Mouse (Mus musculus) thymus, adult 18-20 months (tissue): ENCODE results near the gene Tns1.

Source experiments
- DNase-seq, 2 experiments: peaks; one replicate each; pipeline ENCODE4 v3.0.0; 2022; ENCODE audit warnings: mixed read lengths in 2 of 2

Tns1 gene

DNA sequence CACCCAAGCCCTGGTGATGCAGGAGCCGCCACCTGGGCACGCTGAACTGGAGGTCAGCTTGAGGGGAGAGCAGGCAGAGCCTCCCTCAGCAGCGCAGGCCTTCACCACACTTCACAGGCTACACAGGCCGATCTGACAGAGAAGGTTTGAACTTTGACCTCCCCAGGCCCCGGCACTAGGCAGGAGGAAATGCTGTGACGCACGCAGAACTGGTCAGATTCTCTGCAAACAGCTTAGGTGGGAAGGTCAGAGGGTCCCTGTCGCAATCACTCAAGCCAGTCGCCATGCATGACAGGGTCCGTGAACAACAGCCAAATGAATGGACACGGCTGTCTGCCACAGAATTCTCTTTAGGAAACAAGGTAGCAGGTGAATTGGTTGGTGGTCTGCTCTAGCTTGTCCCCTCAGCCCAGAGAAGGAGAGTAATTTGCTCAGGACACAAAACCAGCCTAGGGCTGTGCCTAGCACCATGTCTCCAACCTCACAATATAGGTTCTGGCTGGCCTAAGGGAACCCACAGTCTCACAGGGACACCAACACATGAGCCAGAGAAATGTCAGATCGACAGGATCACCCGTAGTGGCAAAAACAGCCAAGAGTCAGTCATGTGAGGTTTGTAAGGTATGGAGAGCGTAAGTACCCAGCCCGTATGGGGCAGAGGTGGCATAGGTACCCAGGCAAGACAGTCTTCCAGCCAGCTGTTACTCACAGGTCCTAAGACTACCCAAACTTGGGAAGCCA, 194.9 kb downstream of the Tns1 start:
- no peak for DNase-seq

DNA sequence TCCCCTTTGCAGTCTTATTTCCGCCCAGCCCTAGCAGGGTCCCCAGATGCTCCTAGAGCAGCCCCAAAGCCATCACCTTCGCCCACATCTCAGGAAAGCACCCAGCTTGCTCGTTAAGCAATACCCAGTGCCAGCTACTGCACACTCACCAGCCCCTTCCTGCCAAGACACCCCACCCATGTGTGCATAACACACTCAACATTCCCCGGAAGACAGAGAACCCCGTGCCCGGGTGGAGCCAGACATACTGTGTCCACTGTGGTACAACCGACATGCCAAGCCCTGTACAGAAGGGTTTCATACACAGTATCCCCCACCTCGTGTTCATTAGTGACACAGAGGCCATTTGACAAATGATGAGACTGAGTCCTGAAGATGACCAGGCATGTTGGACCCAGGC, 195.9 kb downstream of the Tns1 start:
- DNase-seq, result no peak

DNA sequence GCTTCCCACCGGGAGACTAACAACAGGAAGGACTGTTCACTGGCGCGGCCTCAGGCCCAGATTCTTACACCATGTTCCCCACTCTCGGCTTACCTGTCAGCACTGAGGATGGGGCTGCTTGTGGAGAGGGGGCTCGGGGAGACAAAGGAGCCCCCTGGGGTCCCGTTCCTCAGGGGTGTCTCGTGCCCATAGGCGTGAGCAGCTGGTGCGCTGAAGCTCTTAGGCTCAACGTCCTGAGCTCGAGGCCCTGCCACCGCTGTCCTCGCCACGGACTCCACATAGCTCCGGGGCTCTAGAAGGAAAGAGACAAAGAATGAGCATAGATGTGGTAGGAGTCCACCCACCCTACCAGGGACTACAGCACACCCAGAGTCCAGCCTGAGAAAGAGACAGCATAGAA, 196.4 kb downstream of the Tns1 start:
- DNase-seq, result no peak

DNA sequence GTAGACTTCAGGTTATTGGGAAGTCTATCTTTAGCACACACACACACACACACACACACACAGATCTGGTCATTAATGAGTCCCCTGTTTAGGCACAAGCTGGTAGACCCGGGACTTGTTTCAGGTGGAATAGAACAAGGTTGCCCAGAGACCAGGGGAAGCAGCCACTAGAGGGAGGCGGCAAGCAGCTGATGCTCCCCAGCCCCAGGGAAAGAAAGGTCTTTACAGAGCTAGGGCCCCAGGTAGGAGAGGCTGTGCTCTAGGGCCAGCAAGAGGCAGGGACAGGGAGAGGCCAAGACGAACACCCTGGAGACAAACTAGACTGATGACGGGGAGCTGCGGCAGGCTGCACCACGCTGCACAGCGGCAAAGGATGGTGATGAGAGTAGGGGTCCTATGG, 198.0 kb downstream of the Tns1 start:
- no peak for DNase-seq

DNA sequence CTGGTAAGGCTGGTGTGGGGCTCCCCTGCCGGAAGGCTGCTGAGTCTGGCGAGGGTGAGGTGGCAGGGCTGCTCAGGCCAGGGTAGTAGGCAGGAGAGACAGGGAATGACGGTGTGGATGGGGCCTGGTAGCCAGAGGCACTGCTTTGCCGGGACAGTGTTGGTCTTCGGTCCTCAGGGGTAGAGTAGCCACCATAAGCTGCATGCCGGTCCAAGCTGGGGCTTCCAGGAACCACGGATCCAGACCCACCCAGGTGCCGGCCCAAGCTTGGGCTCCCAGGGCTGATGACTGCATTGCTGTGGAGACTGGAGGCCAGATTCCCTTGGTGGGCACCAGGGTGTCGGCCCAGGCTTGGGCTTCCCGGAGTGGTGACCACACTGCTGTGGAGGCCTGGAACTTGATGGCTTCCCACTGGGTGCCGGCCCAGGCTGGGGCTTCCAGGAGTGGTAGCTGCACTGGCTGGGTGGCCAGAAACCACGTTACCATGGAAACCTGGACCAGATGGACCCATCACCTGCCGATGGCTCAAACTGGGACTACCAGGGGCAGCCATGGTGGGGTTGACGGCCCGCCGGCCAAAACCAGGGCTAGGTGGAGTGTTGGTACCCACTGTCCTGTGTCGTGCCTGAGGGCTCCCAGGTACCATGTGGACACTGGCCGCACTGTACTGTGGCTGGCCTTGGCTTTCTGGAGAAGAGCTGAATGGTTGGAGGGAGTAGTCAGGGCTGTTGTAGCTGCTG, 199.2 kb downstream of the Tns1 start:
- no peak for DNase-seq

DNA sequence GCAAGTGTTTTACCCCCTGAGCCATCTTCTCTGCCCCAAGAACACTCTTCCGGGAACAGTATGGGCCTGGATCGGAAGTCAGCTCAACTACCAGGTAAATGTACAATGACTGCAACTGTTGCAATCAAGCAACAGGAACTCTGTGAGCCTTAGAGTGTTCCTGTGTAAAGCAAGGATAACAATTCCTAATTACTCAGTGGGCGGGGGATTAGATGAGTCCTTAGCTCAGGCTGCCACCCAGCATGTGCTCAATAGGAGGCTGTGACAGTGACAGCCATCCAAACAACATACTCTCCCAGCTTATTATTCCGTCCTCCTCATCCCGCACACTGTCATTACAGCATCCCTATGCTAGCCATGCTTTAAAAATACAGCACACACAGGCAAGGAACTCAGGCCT, 200.0 kb downstream of the Tns1 start:
- no peak for DNase-seq

DNA sequence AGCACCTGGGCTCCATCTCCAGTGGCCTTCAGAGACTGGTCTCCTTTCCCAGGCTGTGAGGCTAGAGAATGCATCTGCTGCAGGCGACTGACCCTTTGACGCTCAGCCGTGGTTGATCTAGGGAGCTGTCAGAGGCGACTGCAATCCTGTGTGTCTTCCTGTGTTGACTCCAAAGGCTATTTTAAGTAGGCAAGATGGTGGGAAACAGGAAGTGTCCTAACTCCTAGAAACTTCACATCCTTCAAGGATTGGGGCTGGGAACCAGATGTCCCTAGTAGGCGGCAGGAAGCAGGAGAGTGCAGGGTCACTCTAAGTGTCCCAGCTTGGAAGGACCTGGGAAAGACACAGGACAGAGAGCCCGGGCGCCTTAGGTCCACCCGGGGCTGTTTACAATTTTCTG, 201.1 kb downstream of the Tns1 start:
- DNase-seq, result no peak

DNA sequence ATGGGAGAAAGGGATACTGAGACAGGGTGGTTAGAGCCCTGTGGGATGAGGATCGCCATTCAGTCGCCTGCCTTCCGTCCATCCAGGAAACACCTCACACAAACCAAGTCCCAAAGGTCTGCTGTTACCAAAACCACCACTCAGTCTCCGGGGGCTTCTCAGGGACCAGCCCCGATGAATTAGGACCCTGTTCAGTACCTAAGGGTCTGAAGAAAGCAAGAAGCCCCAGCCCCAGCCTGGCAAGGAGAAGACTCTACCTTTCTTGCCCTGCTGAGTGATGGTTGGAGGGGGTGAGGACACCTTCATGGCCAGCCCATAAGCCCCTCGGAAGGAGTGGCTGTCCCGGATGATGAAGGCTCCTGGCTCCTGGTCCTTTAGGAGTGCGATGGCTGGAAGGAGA, 203.5 kb downstream of the Tns1 start:
- no peak for DNase-seq

DNA sequence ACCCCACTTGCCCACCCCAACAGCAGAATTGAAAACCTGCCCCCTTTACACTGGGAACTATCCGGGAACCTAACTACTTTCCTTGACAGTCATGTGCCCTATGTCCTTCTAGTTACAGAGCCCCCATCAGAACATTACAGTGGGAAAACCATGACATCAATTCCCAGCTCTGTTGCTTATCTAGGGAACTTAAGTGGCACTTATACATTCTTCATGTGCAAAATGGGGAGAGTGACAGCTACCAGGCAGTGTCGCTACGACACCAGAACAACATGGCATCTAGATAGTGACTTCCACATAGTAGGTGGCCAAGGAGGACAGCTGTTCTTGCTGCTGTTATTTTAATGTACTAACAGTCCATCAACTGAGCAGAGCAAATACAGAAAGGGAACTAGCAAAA, 204.3 kb downstream of the Tns1 start:
- DNase-seq, result no peak

DNA sequence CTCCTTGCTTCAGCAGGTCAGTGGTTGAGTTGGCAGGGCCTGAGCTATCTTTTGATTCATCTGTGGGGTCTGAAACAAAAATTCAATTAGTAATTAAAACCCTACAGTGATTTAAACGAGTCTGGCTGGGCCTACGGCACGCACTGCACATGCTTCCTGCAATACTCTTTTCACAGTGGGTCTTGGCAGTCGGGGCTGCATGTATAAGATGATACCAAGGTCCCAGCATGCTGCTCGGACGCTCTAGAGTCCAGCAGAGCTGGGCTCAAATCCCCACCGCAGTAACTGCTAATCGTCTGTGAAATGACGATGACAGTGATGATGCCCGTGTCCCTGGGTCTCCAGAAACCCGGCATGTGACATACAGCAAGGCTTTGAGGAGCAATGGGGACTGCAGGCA, 206.2 kb downstream of the Tns1 start:
- DNase-seq, result no peak

DNA sequence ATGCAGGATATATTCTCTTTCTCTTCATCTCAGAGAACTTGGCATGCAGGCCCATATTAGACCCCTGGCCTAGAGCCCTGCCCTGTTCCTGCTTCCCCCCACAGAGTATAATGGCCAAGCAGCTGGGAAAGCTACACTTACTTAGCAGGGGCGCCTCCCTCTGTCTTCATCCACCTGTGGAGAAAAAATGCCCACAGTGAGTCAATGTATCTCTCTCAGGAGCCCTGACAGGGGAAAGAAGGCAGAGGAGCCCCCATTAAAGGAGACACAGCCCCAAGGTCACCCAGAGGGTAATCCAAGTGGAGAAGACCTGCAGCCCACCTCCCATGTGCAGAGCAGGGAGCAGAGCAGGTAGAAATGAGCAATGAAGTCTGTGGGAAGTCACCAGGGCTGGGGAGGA, 208.0 kb downstream of the Tns1 start:
- DNase-seq, result peak in 1 of 2 experiments; percentile 1

DNA sequence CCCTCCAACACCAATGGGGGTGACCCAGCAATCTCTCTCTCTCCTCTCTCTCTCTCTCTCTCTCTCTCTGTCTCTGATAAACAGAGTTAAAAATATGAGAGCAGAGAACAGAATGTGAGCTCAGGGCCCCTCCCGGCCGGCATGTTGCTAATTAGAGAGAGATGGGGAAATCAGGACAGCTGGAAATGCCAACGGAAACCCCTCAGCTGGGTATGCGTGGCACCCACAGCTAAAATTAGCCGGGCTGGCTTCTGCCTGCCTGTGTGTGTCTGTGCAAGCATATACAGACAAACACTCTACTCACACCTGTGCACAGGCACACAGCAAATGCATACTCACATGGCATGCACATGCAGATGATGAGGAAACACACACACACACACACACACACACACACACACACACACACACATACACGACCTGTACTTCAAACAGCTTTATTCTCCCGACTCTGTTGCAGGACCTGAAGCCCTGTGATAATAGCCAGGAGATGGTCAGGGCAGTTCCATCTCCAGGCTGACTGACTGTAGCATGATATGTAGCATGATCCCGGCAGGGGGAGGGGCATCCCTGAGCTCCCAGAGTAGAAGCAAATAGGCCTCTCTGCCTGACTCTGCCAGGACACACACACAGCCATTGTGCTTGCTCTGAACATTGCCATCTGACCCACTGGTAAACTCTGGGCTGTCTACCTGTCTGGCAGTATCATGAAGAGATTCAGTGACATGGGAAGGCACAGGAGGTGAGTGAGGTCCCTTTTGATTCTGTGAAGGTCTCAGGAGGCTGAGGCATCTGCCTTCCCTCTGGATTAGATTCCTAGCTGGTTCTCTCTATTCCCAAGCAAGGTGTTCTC, 208.8 kb downstream of the Tns1 start:
- peak in 1 of 2 experiments; percentile 1 for DNase-seq

DNA sequence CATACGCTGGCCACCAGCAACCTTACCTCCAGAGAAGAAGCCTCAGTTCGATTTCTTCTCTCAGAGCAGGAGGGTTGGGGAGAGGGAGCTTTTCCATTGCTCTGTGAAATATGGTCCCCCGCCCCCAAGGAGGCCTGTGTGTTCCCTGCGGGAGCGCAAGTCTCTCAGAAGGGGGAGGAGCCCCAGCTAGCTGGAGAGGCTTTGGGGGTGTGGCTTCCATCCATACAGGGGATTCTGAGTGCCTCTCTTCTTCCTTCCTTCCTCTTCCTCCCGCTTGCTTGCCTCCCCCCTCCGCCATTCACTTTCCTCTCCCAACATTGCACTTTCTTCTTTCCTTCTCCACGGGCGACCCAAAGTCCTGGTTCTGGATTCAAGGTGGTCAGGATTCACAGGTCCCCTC, 210.2 kb downstream of the Tns1 start:
- peak in 1 of 2 experiments; percentile 2 for DNase-seq

DNA sequence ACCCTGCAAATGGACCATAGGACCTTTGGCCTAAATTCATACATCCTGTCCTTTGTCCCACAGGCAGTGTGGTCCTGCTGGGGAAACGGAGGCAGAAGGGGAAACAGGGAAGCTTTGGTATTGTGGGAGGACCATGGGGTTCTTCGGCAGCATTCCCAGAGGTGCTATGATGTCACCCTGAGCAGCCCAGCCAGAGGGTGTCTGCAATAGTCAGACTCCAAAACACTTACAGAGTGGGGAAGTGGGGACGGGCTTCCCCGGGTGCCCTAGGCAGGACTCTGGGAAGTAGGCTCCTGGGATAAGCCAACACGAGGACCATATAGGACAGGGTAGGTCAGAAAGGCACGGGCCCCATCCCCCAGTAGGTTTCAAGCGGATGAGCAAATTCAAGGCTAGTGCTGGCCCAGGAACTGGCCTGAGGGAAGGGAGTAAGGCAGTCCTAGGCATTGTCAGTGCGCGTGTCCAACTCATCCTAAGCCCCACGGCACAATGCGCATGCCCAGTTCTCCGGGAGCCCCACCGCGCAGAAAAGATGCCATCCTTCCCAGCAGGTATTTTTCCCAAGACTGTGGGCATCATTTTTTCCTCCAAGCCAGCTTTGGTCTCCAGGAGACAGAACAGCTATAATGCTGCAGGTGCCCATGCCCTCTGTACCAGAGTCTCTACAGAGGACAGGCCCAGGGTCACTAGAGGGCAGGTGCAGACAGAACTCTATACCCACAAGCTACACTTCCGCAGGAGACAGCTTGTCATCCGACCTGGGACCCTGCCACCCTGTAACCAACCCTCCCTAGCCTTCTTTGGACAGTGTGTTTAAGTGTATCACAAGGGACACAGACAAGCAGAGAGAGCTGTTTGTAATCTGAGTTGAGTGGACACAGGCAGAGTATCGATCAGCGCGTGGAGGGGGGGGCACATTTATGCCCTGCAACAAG, 210.9 kb downstream of the Tns1 start:
- peak in 1 of 2 experiments; percentile 2 for DNase-seq

DNA sequence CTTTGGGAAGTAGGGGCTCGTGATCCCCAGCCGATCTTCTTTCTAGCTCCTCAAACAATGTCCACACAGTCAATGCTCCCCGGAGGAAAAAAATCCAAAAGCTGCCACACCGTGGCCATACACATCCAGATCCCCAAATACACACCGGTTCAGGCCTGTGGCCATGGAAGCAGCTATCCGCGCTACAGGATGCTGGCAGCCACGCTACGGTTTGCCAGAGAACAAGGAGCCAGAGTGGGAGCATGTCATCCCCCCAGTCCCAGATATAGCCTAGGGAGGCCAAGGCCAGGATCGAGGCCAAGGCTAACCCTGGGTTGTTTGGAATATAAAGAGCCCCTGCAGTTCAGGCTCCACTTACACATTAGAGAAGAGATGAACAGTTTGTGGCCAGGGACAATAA, 211.8 kb downstream of the Tns1 start:
- DNase-seq, result peak in 1 of 2 experiments; percentile 1

DNA sequence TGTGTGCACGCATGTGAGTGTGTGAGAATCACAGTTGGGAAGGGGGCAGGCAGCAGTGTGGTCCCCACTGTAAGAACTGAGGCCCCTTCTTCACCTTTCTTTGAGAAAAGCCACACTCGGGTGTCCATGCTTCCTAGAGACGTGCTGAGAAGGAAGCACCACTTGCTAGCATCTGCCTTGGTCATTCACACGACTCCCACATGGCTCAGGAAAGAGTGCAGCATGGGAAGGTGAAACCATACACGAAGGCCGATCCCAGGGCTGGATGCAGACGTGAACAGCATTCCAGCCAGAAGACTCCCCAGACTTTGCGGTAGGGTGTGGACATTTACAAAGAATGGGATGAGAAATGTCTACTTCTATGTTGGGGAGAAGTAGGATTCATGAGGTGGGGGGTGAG, 212.3 kb downstream of the Tns1 start:
- DNase-seq, result no peak

DNA sequence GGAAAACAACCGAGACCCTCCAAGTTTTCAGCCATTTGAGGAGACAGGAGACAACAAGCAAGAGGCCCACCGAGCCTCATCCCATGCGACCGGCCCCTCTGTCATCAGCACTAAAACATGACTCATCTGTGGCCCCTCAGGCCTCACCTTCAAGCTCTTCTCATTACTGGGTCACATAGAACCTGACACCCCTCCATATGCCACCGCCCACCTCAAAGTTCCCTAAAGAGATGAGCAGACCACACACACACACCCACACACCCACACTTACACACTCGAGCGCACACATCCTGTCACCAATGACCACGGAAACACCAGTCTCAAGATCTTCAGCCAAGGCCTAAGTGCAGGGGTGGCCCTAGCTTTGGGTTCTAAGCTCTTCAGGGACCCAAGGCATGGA, 213.5 kb downstream of the Tns1 start:
- DNase-seq, result peak in 1 of 2 experiments; percentile 2

DNA sequence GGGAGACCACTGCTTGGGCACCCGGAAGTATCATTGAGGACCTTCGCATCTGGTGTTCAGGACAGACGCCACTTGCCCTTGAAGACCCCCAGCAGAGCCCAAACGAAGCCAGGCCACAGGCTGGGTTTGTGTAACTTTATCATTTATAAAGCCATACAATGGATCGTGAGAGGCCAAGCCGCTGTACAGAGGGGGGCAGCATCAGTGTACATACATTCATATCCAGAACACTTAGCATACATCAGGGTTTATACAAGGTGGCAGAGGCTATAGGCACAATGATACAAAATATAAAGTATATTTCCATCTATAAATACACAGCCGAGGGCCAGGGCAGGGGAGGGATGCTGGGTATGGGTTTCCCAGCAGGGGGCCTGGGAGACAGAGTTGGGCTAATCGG, 214.1 kb downstream of the Tns1 start:
- peak in 1 of 2 experiments; percentile 1 for DNase-seq

DNA sequence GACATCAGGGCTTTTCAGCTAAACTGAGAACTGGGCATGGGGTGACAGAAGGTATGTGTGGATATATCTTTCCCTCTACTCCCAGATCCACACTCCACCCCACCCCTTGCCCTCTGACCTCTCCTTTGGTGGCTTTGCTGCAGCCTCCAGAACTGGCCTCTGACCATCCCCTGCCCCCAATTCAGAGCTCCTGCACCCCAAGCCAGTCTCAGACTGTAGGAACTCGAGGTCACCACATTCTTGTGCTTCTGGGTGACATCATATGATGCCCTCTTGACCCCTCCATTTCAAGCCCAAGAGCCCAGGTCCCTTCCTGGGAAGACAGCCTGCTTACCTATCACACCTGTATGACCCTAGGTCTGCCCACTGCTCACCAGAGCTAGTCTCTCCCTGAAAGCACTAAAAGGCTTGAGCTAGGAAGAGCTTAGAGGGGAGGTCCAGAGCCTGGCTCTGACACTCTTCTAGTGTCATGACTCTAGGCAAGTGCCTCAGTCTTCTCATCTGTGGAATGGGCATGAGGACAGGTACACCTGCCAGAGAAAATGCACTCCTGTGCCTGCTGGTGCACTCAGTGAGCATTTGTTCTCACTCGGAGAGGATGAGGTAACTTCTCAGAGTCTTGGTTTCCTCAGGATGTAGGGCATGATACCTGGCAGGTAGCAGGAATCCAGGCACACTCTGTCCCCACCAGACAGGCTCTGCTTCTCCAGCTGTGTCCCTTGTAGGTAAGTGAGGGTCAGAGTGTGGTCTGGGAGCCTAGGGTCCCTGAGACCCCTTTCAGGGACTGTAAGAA, 214.9 kb downstream of the Tns1 start:
- DNase-seq, result peak in 1 of 2 experiments; percentile 1

DNA sequence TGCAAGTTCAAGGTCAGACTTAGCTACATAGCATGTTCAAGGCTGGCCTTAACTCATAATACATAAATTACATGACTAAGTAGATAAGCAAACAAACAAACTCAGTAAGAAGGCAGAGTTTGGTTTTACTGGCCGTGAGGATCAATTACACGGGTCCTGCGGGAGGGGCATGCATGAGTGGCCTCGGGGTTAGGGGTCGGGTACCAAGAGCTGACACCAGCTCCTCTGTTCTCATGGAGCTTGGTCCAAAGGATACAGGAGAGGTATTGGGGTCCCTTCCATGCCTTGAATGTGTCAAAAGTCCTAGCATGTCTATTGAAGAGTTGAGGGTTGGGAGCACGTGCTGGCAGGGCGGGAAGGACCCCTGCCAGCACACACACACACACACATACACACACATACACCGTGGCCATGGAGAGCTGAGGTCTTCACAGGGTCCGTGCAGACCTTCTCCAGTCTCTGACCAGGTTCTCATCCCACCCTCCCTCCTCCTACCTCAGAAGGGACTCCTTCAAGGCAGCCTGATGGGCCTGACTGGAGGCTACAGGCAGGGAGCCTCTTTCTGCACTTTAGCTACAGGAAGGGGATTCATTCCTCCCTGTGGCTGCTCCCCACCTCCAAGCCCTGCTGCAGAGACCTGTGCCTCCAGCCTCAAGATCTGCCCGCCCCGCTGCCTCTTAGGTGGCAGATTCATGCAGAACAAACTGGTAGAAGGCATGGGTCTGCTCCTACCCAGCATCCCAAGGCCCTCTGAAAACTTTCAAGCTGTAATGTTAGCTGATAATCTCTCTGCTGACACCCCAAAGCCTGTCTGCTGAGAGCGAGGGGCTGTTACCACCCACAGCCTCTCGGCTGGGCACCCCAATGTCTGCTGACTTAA, 215.9 kb downstream of the Tns1 start:
- DNase-seq, result no peak
